Mouse (Mus musculus) layer of hippocampus, postnatal 14 days (tissue): Measurements from ENCODE around the gene Rsph3a. TPM values are rescaled to one million over a fixed set of nuclear protein-coding genes. Genes with fewer than 3 reads are reported as not detected.
A peak's percentile ranks its signal among the peaks of the same experiment; 100 is the strongest.
"Not testable (repeated sequence)": the region's sequence is repeated elsewhere in the genome, so short reads cannot be mapped to it uniquely, and the experiment has no call there.

ENCODE experiments used
- DNase-seq, 2 experiments: peaks; one replicate each; pipeline ENCODE4 v3.0.0; 2021 to 2022; ENCODE audit warnings: low spot score in 2 of 2, mixed read lengths in 1 of 2
- total RNA-seq, 2 experiments: library from RNA; stranded (reverse); gene quantifications; 2 replicates each; pipeline ENCODE4 v1.2.3; 2021

Rsph3a gene
- total RNA-seq, 2 experiments from 2014 or later = 37.3 to 41.0 TPM

DNA sequence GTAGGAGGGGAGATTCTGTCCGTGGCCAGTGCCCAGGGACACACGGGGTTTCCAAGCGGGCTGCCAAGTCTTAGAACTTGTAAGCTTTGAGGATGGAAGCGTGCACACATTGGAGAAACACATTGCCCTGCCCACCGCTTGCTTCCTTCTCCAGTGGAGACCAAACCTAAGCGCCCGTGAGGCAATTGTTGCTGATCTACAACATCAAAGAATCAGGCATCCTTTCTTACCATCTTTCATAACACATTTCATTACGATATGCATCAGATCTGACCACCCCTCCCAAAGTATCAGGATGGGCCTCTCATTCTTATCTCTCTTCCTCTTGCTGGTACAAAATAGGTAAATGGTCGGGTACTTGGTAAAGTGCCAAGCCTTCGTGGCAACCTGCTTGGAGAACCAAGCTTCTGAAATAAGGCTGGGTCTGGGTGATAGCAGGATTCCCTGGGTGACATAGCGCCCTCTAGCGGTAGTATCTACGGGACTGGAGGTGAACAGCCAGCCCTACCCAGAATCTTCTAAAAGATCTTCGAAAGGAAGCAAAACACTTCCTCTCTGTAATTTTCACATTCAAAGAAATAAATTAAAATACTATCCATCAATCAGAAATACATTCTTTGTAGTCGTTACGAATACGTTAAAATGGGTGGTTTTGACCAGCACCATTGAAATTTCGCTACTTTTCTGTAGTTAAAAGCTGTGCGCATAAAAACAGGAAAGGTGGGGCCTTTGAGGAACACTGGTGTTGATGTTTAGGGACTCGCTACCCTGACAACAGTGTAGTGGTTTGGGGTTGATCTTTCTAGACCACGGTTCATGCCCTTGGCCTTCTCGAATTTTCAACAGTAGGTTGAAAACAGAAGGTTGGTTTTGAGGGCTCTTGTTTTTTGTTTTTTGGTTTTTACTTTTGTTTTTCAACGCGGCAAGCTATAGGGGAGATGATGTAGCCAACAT lies 17.6 kb upstream of the Rsph3a start:
- DNase-seq = peak; percentile 56 to 77

DNA sequence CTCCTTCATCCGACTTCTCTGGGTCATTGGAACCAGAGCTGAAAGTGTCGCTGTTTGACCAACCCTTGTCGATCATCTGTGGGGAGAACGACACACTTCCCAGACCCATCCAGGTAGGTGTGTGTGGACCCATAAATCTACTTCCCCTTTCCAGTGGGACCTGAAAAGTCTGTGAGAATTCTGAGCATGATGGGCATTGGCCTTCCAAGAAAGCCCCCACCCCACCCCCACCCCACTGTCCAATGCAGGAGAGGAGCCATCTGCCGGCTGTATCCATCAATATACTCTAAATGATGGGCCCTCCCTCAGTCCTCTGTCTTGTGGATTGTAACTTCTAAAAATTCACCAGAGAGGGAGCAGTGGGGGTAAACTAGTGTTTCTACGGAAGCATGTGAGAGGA lies 16.8 kb upstream of the Rsph3a start:
- no peak for DNase-seq

DNA sequence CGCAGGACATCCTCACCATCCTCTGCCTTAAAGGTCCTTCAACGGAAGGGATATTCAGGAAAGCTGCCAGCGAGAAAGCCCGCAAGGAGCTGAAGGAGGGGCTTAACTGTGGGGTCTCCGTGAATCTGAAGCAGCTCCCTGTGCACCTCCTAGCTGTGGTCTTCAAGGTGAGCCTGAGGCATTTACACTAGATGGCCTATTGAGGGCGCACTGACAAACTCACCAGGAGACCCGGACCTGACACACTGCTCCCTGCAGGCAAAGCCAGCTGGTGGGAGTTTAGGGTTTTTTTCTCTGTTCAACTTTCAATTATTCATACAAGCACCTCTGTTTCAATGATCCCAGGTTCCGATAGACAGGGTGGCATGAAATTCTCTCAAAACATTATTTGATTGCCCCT lies 16.1 kb upstream of the Rsph3a start:
- DNase-seq = no peak

GRCm38 (mm10) chr17:7931096-7931990 lies 14.1 kb upstream of the Rsph3a start:
- DNase-seq = no peak

- not testable (repeated sequence) for DNase-seq
These were observed 13.3 kb upstream of the Rsph3a start for GRCm38 (mm10) chr17:7932121-7932520.

GRCm38 (mm10) chr17:7939640-7940039 lies 5.8 kb upstream of the Rsph3a start:
- peak in 1 of 2 experiments; percentile 45 for DNase-seq

DNA sequence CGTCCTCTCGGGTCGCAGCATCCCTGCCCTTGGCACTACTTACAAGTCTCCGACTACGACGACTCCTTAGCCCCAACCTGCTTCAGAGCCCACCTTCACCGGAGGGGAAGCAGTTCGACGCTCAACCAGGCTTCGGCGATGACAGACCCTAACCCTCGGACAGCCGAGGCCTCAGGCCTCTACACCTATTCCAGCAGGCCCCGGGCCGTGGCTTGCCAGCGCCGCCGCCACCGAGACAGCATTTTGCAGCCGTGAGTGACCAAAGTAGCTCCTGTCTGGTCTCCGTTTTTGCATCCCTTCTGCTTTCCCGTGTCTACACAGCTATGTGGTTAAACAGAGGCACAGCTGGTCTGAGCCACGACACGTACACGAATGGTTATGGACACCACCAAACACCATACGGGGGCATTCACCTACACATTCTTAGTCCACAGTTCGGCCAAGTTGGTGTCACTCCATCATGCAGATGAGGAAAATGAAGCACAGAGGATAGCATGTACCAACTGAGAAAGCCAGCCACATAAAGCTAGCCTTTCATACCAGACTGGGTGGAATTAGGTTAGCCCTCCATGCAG lies 726 bp downstream of the Rsph3a start:
- not testable (repeated sequence) for DNase-seq

- not testable (repeated sequence) for DNase-seq
These were observed 5.9 kb downstream of the Rsph3a start for GRCm38 (mm10) chr17:7951333-7951732.

DNA sequence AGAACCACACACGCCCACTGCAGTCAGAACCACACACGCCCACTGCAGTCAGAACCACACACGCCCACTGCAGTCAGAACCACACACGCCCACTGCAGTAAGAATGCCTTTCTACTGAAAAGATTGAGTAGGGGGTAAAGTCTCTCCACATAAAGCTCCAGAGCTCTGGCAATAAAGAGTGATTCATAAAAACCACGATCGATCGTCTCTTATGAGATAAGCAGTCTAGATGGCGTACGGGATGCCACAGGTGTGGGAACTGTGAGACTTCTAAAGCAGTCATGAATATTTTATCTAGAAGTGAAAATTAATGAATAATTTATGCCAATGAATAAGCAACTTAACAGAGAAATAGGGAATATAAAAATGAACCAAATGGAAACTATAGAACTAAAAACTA lies 11.8 kb downstream of the Rsph3a start:
- DNase-seq = not testable (repeated sequence)

- not testable (repeated sequence) for DNase-seq
These were observed 17.9 kb downstream of the Rsph3a start for GRCm38 (mm10) chr17:7963333-7963732.

DNA sequence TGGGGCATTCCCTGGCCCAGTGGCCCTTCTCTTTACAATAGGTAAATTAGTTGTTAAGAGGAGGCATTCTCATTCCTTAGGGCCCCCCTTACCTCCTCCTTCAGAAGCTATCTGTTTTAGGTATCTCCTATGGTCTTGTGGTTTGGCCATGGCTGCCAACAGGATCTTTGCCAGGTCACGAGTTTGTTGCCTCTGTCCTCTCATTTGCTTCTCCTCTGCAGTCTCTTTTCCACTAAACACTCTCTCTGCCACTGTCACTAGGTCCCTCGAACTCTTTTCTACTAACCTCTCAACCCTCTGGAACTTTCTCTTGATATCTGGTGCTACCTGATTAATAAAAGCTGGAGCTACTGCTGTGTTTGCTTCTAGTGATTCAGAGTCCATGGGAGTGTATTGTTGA lies 19.0 kb downstream of the Rsph3a start:
- DNase-seq = not testable (repeated sequence)

DNA sequence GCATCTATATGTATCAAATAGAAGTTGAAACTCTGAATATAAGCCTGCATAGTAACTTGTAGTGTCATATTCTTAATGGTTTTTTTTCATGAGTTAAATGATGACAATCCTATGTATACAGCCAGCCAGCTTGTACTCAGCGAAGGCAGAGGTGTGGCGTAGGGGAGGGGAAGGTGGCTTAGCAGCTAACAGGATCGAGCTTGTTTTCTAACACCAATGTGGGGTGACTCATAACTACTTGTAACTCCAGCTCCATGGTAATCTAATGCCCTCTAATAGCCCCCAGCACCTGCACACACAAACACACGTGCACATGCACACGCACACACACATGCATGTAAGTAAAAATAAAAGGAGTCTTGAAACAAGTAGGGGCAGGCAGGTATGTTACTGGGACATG lies 23.1 kb downstream of the Rsph3a start:
- DNase-seq = not testable (repeated sequence)

DNA sequence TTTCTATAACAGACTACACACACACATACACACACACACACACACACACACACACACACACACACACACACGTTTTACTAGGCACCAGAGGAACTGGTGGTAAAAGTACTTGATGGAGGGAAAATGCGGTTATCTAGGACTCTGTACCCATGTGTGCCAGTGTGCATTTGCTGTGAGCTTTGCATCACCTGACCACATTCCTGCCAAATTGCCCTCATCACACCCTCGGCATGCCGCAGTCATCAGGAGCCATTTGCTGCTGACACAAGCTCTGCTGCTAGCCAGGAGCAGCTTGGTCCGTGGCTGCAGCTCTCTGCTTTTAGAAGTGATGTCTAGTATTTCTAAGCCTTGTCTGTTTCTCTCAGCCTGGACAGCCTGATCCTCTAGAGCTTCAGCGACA lies 24.4 kb downstream of the Rsph3a start:
- not testable (repeated sequence) for DNase-seq

- DNase-seq = not testable (repeated sequence)
These were observed 38.1 kb downstream of the Rsph3a start for GRCm38 (mm10) chr17:7983484-7983883.

- not testable (repeated sequence) for DNase-seq
These were observed 40.2 kb downstream of the Rsph3a start for GRCm38 (mm10) chr17:7985597-7985996.

- not testable (repeated sequence) for DNase-seq
These were observed 41.6 kb downstream of the Rsph3a start for GRCm38 (mm10) chr17:7987038-7987437.

- DNase-seq = not testable (repeated sequence)
These were observed 57.8 kb downstream of the Rsph3a start for GRCm38 (mm10) chr17:8003248-8003647.

DNA sequence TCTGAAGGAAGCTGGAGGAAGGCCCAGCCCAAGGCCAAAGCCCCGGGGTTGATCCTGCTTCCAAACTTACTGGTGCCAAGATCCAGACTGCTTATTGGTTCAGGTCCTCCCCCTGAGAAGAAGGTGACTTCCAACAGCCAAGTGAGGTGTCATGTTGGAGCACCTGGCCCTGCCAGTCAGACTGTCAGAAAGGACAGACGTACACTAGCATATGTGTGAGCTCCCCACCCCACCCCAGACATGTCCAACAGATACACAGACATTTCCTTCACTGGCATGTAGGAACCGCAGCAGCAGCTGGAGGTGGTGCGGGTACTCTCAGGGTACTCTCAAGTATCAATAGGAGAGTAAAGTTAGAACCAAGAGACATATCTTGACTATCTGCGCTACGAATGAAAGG lies 61.4 kb downstream of the Rsph3a start:
- not testable (repeated sequence) for DNase-seq

- not testable (repeated sequence) for DNase-seq
These were observed 64.2 kb downstream of the Rsph3a start for GRCm38 (mm10) chr17:8009565-8009964.

DNA sequence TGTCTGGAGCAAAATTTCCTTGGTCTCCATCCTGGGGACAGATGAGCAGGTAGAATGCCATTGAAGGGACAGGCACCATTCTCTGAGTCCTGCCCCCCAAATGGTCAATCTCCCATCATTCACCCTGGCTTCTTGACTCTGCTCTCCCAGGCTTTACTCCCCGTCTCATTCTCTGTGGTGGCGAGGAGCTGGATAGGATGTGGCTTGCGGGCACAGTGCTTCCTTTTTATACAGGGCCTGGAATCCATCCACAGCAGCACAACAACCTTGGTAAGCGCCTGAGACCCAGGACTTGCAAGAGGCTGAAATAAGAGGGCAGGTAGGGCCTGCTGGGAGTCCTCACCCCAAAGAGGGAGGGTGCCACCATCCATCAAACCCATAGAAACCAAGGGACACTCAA lies 68.6 kb downstream of the Rsph3a start:
- not testable (repeated sequence) for DNase-seq

- not testable (repeated sequence) for DNase-seq
These were observed 77.3 kb downstream of the Rsph3a start for GRCm38 (mm10) chr17:8022675-8023074.
